Mouse (Mus musculus): ENCODE measurements around the gene Gm45837. TPM values are rescaled to one million over a fixed set of nuclear protein-coding genes. Genes with fewer than 3 reads are reported as not detected.

The Gm45837 gene
- polyA plus RNA-seq, 1 experiment from 2014 or later, result 4.2 TPM

DNA sequence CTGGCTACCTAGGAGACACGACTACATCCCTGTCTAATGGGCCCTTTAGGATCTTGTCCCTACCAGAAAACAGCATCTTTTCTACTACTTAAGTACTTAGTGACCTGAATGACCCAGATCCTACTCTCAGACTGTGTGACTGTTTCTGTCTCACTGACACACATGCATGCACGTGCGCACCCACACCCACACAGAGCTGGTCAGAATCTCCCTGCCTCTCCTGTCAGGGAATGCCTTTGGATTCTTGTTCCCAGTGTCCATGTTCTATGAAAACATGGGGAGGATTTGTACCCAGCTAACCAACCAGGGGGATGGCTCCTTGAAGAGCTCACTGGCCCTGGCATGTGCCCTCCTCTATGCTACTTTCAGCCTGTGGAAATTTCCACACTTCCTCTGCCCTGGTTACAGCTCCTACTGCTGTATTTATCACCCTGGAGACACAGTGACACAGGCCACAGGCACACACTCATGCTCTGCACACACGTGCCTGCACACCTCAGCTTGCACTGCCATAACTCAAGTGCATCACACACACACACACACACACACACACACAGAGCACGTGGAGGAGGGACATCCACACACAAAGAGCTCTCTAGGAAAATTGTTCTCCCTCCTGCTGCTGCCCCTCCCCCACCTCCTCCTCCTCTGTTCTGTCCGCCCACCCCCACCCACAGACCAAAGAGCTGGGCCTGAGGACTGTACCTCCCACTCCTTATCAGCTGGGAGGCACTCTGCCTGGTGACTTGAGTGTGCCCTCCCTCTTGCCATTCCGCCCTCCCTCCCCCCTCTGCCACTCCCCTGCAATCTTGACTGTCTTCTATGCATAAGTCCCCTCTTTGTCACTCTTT lies 4.2 kb downstream of the Gm45837 start:
- no peaks in the 10 kb centered on the region for H3K27me3 ChIP-seq (ENCODE audit: control insufficient read depth, insufficient read depth, low read length)
- H3K36me3 ChIP-seq (replicated peaks; ENCODE audit: control insufficient read depth, insufficient read depth, low read depth, low read length), result no peaks in the 10 kb centered on the region
- H3K9me3 ChIP-seq (replicated peaks; ENCODE audit: control insufficient read depth, low read length), result no peaks in the 10 kb centered on the region
- H3K4me3 ChIP-seq (ENCODE audit: low read depth, low read length), result no peak overlapping the region
- 0 out of 2 replicates have a peak overlapping the region, but pooled peaks have one; percentile 13 for H3K27ac ChIP-seq (replicated peaks; ENCODE audit: low read depth, low read length)
- H3K9ac ChIP-seq (replicated peaks; ENCODE audit: low read length), result no peak overlapping the region; the same call in 1 of the 2 replicates
- H3K4me2 ChIP-seq (ENCODE audit: low read depth, low read length), result no peak overlapping the region
- no peaks in the 10 kb centered on the region for H3K4me1 ChIP-seq (ENCODE audit: control insufficient read depth, insufficient read depth, low read length)
- 32% methylated on average over 7 of the region's 7 CpGs for WGBS
- DNase-seq (ENCODE audit: low spot score) (peak; percentile 44), ATAC-seq (replicated peaks; ENCODE audit: insufficient number of reproducible peaks, low FRiP score, low TSS enrichment, low read depth) (no peak)

- Histone ChIP-seq H3K4me3 (ENCODE audit: low read depth, low read length) (no peak overlapping the region), H3K4me2 (ENCODE audit: low read depth, low read length) (no peak overlapping the region), H3K36me3 (replicated peaks; ENCODE audit: control insufficient read depth, insufficient read depth, low read depth, low read length) (no peaks in the 10 kb centered on the region), H3K27ac (replicated peaks; ENCODE audit: low read depth, low read length) (no peak overlapping the region), H3K27me3 (ENCODE audit: control insufficient read depth, insufficient read depth, low read length) (no peaks in the 10 kb centered on the region), H3K9me3 (replicated peaks; ENCODE audit: control insufficient read depth, low read length) (no peaks in the 10 kb centered on the region), H3K9ac (replicated peaks; ENCODE audit: low read length) (no peak overlapping the region), H3K4me1 (ENCODE audit: control insufficient read depth, insufficient read depth, low read length) (no peaks in the 10 kb centered on the region)
- WGBS, result 51% methylated on average over 8 of the region's 8 CpGs
- ATAC-seq (replicated peaks; ENCODE audit: insufficient number of reproducible peaks, low FRiP score, low TSS enrichment, low read depth) (no peak), DNase-seq (ENCODE audit: low spot score) (no peak)
These were observed 4.9 kb downstream of the Gm45837 start for GRCm38 (mm10) chr7:101415512-101416100.

DNA sequence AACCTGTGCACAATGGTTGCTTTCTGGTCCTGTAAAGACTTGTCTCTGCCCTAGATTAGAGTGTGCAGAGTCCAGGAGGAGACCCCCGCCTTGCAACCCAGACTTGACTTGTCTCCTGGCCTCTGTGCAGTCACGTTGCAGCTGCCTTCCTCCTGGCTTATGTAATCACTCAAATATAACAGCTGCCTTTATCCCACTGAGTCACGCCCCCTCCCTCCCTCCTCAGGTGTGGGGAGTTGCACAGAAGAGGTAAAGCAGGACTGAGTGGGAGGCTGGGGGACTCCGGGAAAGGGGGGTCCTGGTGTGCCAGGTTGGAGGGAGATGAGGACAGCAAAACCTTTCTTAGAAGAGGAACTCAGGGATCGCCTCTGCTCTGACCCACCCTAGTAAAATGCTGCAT lies 5.7 kb downstream of the Gm45837 start:
- H3K9me3 ChIP-seq (replicated peaks; ENCODE audit: control insufficient read depth, low read length), result no peaks in the 10 kb centered on the region
- H3K4me1 ChIP-seq (ENCODE audit: control insufficient read depth, insufficient read depth, low read length), result no peaks in the 10 kb centered on the region
- H3K27me3 ChIP-seq (ENCODE audit: control insufficient read depth, insufficient read depth, low read length), result no peaks in the 10 kb centered on the region
- H3K9ac ChIP-seq (replicated peaks; ENCODE audit: low read length), result no peak overlapping the region
- H3K4me3 ChIP-seq (ENCODE audit: low read depth, low read length), result no peak overlapping the region
- WGBS, result 57% methylated on average over 5 of the region's 5 CpGs
- H3K4me2 ChIP-seq (ENCODE audit: low read depth, low read length), result no peak overlapping the region
- H3K36me3 ChIP-seq (replicated peaks; ENCODE audit: control insufficient read depth, insufficient read depth, low read depth, low read length), result no peaks in the 10 kb centered on the region
- no peak for DNase-seq (ENCODE audit: low spot score)
- ATAC-seq (replicated peaks; ENCODE audit: insufficient number of reproducible peaks, low FRiP score, low TSS enrichment, low read depth), result no peak
- H3K27ac ChIP-seq (replicated peaks; ENCODE audit: low read depth, low read length), result no peak overlapping the region

- H3K4me3 ChIP-seq (ENCODE audit: low read depth, low read length), result no peak overlapping the region
- no peaks in the 10 kb centered on the region for H3K36me3 ChIP-seq (replicated peaks; ENCODE audit: control insufficient read depth, insufficient read depth, low read depth, low read length)
- H3K9me3 ChIP-seq (replicated peaks; ENCODE audit: control insufficient read depth, low read length), result no peaks in the 10 kb centered on the region
- H3K4me1 ChIP-seq (ENCODE audit: control insufficient read depth, insufficient read depth, low read length), result no peaks in the 10 kb centered on the region
- H3K9ac ChIP-seq (replicated peaks; ENCODE audit: low read length), result no peak overlapping the region
- ATAC-seq (replicated peaks; ENCODE audit: insufficient number of reproducible peaks, low FRiP score, low TSS enrichment, low read depth) (no peak), DNase-seq (ENCODE audit: low spot score) (peak; percentile 60)
- H3K4me2 ChIP-seq (ENCODE audit: low read depth, low read length), result no peak overlapping the region
- no peak overlapping the region for H3K27ac ChIP-seq (replicated peaks; ENCODE audit: low read depth, low read length)
- WGBS, result 4% methylated on average over 27 of the region's 27 CpGs
- no peaks in the 10 kb centered on the region for H3K27me3 ChIP-seq (ENCODE audit: control insufficient read depth, insufficient read depth, low read length)
These were observed 8.5 kb downstream of the Gm45837 start for GRCm38 (mm10) chr7:101419013-101419770.

DNA sequence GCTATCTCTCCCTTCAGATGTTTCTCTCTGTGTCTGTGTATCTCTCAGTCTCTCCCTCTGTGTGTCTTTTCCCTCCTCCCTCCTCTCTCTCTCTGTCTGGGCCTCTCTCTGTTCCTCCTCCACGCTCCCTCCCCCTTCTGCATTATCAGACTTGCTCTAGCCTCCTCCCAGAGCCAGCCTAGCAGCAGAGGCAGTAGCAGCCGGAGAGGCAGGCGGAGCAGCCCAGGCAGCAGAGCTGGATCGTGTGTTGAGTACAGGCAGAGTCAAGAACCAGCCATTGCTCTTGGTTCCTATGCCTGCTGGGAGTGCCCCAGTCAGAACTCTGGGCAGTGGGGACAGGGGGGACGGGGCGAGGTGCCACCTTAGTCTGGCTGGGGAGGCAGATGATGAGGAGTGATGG lies 10.8 kb downstream of the Gm45837 start, which contains the start of gene Pde2a:
Gene Pde2a, plus strand, starts transcription at position 163 of the 400 bp plus-strand sequence.
- Histone ChIP-seq H3K4me3 (ENCODE audit: low read depth, low read length) (no peak within 1 kb of the TSS), H3K4me1 (ENCODE audit: control insufficient read depth, insufficient read depth, low read length) (no peaks in the 10 kb centered on the region), H3K27me3 (ENCODE audit: control insufficient read depth, insufficient read depth, low read length) (no peaks in the 10 kb centered on the region), H3K36me3 (replicated peaks; ENCODE audit: control insufficient read depth, insufficient read depth, low read depth, low read length) (no peaks in the 10 kb centered on the region), H3K9me3 (replicated peaks; ENCODE audit: control insufficient read depth, low read length) (no peaks in the 10 kb centered on the region), H3K9ac (replicated peaks; ENCODE audit: low read length) (no peak within 1 kb of the TSS), H3K4me2 (ENCODE audit: low read depth, low read length) (no peak within 1 kb of the TSS), H3K27ac (replicated peaks; ENCODE audit: low read depth, low read length) (no peak within 1 kb of the TSS)
- 17% methylated on average over 6 of the region's 6 CpGs for WGBS
- ATAC-seq (replicated peaks; ENCODE audit: insufficient number of reproducible peaks, low FRiP score, low TSS enrichment, low read depth) (no peak), DNase-seq (ENCODE audit: low spot score) (no peak)

DNA sequence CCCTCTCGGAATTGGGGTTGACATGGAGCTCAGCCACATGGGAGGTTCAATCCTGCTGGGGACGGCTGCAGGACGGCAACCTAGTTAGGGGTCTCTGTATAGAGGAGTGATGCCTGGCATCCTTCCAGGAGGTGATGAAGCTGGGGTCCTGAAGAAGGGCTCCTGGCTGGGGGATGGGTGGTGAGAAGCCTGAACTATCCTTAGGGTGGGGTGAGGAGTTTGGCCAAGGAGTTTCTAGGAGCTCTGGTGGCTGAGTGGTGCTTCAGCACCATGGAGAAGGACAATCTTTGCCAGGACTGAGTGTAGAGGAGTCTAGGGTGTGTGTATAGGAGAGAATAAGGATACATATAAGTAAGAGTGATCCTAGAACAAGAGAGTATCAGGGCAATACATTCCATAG lies 11.4 kb downstream of the Gm45837 start:
- no peaks in the 10 kb centered on the region for H3K4me1 ChIP-seq (ENCODE audit: control insufficient read depth, insufficient read depth, low read length)
- no peak overlapping the region for H3K4me2 ChIP-seq (ENCODE audit: low read depth, low read length)
- no peaks in the 10 kb centered on the region for H3K27me3 ChIP-seq (ENCODE audit: control insufficient read depth, insufficient read depth, low read length)
- H3K9me3 ChIP-seq (replicated peaks; ENCODE audit: control insufficient read depth, low read length), result no peaks in the 10 kb centered on the region
- no peak overlapping the region for H3K4me3 ChIP-seq (ENCODE audit: low read depth, low read length)
- DNase-seq (ENCODE audit: low spot score) (peak; percentile 75), ATAC-seq (replicated peaks; ENCODE audit: insufficient number of reproducible peaks, low FRiP score, low TSS enrichment, low read depth) (no peak)
- H3K36me3 ChIP-seq (replicated peaks; ENCODE audit: control insufficient read depth, insufficient read depth, low read depth, low read length), result no peaks in the 10 kb centered on the region
- WGBS, result 24% methylated on average over 3 of the region's 3 CpGs
- no peak overlapping the region for H3K9ac ChIP-seq (replicated peaks; ENCODE audit: low read length)
- H3K27ac ChIP-seq (replicated peaks; ENCODE audit: low read depth, low read length), result no peak overlapping the region

- 80% methylated on average over 8 of the region's 8 CpGs for WGBS
- H3K27ac ChIP-seq (replicated peaks; ENCODE audit: low read depth, low read length), result no peak overlapping the region
- H3K9me3 ChIP-seq (replicated peaks; ENCODE audit: control insufficient read depth, low read length), result no peaks in the 10 kb centered on the region
- no peak overlapping the region for H3K4me3 ChIP-seq (ENCODE audit: low read depth, low read length)
- no peak overlapping the region for H3K9ac ChIP-seq (replicated peaks; ENCODE audit: low read length)
- DNase-seq (ENCODE audit: low spot score) (no peak), ATAC-seq (replicated peaks; ENCODE audit: insufficient number of reproducible peaks, low FRiP score, low TSS enrichment, low read depth) (no peak)
- no peaks in the 10 kb centered on the region for H3K4me1 ChIP-seq (ENCODE audit: control insufficient read depth, insufficient read depth, low read length)
- no peak overlapping the region for H3K4me2 ChIP-seq (ENCODE audit: low read depth, low read length)
- H3K27me3 ChIP-seq (ENCODE audit: control insufficient read depth, insufficient read depth, low read length), result no peaks in the 10 kb centered on the region
- no peaks in the 10 kb centered on the region for H3K36me3 ChIP-seq (replicated peaks; ENCODE audit: control insufficient read depth, insufficient read depth, low read depth, low read length)
These were observed 12.0 kb downstream of the Gm45837 start for GRCm38 (mm10) chr7:101422646-101423045.

Measured in embryonic facial prominence, embryonic 11.5 days (tissue).